Mouse (Mus musculus) MEL (cell line): ENCODE results near the gene Zfp810. TPM values are rescaled to one million over a fixed set of nuclear protein-coding genes. Genes with fewer than 3 reads are reported as not detected.

Experiments
- DNase-seq: peaks from one replicate; pipeline ENCODE4 v3.0.0; 2011; ENCODE audit warnings: low read depth, low spot score
- H3K27ac ChIP-seq: 2 replicates; pipeline ENCODE4 v1.5.1; 2012; ENCODE audit warnings: low read depth, mild to moderate bottlenecking, control low read depth, low read length, moderate library complexity; ENCODE audit not compliant: control insufficient read depth
- H3K27me3 ChIP-seq, 2 experiments: fragments of 150-350 bp in 1 of 2; sonication (generic) in 1 of 2; 2 replicates each; pipeline ENCODE4 v1.6.1; 2012; ENCODE audit warnings: low read length in 2 of 2, mild to moderate bottlenecking in 2 of 2, improper control_type of control experiment in 1 of 2, moderate library complexity in 1 of 2; ENCODE audit not compliant: insufficient read depth in 2 of 2, control insufficient read depth in 1 of 2
- H3K36me3 ChIP-seq, 2 experiments: 2 replicates each; pipeline ENCODE4 v1.6.1; 2012 to 2014; ENCODE audit warnings: low read length in 2 of 2, improper control_type of control experiment in 1 of 2, inconsistent platforms in 1 of 2, mild to moderate bottlenecking in 1 of 2; ENCODE audit not compliant: insufficient read depth in 2 of 2, control insufficient read depth in 1 of 2
- H3K4me1 ChIP-seq, 2 experiments: fragments of 150-350 bp in 1 of 2; sonication (generic) in 1 of 2; 2 replicates each; pipeline ENCODE4 v1.6.1; 2012; ENCODE audit warnings: low read length in 2 of 2, improper control_type of control experiment in 1 of 2, mild to moderate bottlenecking in 1 of 2; ENCODE audit not compliant: insufficient read depth in 2 of 2, control insufficient read depth in 1 of 2
- H3K4me3 ChIP-seq, 2 experiments: fragments of 150-350 bp in 1 of 2; sonication (generic) in 1 of 2; 2 replicates each; pipeline ENCODE4 v1.5.1; 2012; ENCODE audit warnings: low read depth in 2 of 2, low read length in 2 of 2, mild to moderate bottlenecking in 2 of 2, moderate library complexity in 2 of 2, control low read depth in 1 of 2, improper control_type of control experiment in 1 of 2; ENCODE audit not compliant: control insufficient read depth in 1 of 2, insufficient read depth in 1 of 2
- H3K79me2 ChIP-seq: 2 replicates; pipeline ENCODE4 v1.6.1; 2012; ENCODE audit warnings: mild to moderate bottlenecking, low read length, moderate library complexity; ENCODE audit not compliant: control insufficient read depth, poor library complexity, insufficient read depth
- H3K9ac ChIP-seq: 2 replicates; pipeline ENCODE4 v1.6.1; 2012; ENCODE audit warnings: low read depth, mild to moderate bottlenecking, control low read depth, low read length, moderate library complexity; ENCODE audit not compliant: control insufficient read depth, poor library complexity, severe bottlenecking
- H3K9me3 ChIP-seq: fragments of 150-350 bp; sonication (generic); replicated peaks from 2 replicates; pipeline ENCODE4 v1.6.1; 2012; ENCODE audit warnings: mild to moderate bottlenecking, low read length, improper control_type of control experiment, moderate library complexity; ENCODE audit not compliant: insufficient read depth
- CTCF ChIP-seq, 3 experiments: IDR thresholded peaks in 2 of 3; conservative IDR thresholded peaks in 1 of 3; 2 replicates each; pipeline ENCODE4 v1.5.1; 2011 to 2012; ENCODE audit warnings: low read length in 3 of 3, low read depth in 2 of 3, mild to moderate bottlenecking in 2 of 3, improper control_type of control experiment in 1 of 3, inconsistent platforms in 1 of 3, mixed read lengths in 1 of 3, moderate library complexity in 1 of 3; ENCODE audit not compliant: control insufficient read depth in 1 of 3, insufficient read depth in 1 of 3, poor library complexity in 1 of 3, severe bottlenecking in 1 of 3
- E2F4 ChIP-seq: IDR thresholded peaks from 2 replicates; pipeline ENCODE4 v1.6.1; 2011; ENCODE audit warnings: low read depth, low read length, improper control_type of control experiment, borderline replicate concordance
- EP300 ChIP-seq, 2 experiments: IDR thresholded peaks; 2 replicates each; pipeline ENCODE4 v1.6.1; 2011; ENCODE audit warnings: improper control_type of control experiment in 2 of 2, low read length in 2 of 2, low read depth in 1 of 2, mild to moderate bottlenecking in 1 of 2
- ETS1 ChIP-seq: IDR thresholded peaks from 2 replicates; pipeline ENCODE4 v1.6.1; 2012; ENCODE audit warnings: low read depth, mild to moderate bottlenecking, inconsistent platforms, low read length, improper control_type of control experiment, moderate library complexity
- GATA1 ChIP-seq: IDR thresholded peaks from 2 replicates; pipeline ENCODE4 v1.6.1; 2011; ENCODE audit warnings: low read depth, low read length, improper control_type of control experiment
- HCFC1 ChIP-seq: IDR thresholded peaks from 2 replicates; pipeline ENCODE4 v1.6.1; 2012; ENCODE audit warnings: low read depth, mild to moderate bottlenecking, inconsistent platforms, low read length, improper control_type of control experiment, moderate library complexity
- JUND ChIP-seq: IDR thresholded peaks from 2 replicates; pipeline ENCODE4 v1.6.1; 2011; ENCODE audit warnings: low read depth, mild to moderate bottlenecking, improper control_type of control experiment, low read length
- MAFK ChIP-seq: IDR thresholded peaks from 2 replicates; pipeline ENCODE4 v1.6.1; 2011; ENCODE audit warnings: low read depth, mild to moderate bottlenecking, low read length, improper control_type of control experiment, borderline replicate concordance
- MAZ ChIP-seq: IDR thresholded peaks from 2 replicates; pipeline ENCODE4 v1.6.1; 2012; ENCODE audit warnings: low read depth, mild to moderate bottlenecking, inconsistent platforms, low read length, improper control_type of control experiment
- MEF2A ChIP-seq: IDR thresholded peaks from 2 replicates; pipeline ENCODE4 v1.6.1; 2014; ENCODE audit warnings: low read depth, mild to moderate bottlenecking, inconsistent platforms, low read length, improper control_type of control experiment; ENCODE audit not compliant: poor library complexity, insufficient replicate concordance, severe bottlenecking; ENCODE audit errors: extremely low read depth
- MYB ChIP-seq: IDR thresholded peaks from 2 replicates; pipeline ENCODE4 v1.6.1; 2011; ENCODE audit warnings: mild to moderate bottlenecking, low read depth, low read length, improper control_type of control experiment
- NELFE ChIP-seq: IDR thresholded peaks from 2 replicates; pipeline ENCODE4 v1.6.1; 2011; ENCODE audit warnings: low read depth, low read length, improper control_type of control experiment
- NRF1 ChIP-seq: IDR thresholded peaks from 2 replicates; pipeline ENCODE4 v1.6.1; 2014; ENCODE audit warnings: low read depth, mild to moderate bottlenecking, inconsistent platforms, low read length, improper control_type of control experiment, moderate library complexity; ENCODE audit not compliant: poor library complexity, insufficient read depth, severe bottlenecking
- POLR2A ChIP-seq, 2 experiments: IDR thresholded peaks; 2 replicates each; pipeline ENCODE4 v1.6.1; 2011 to 2012; ENCODE audit warnings: low read length in 2 of 2, mild to moderate bottlenecking in 2 of 2, control low read depth in 1 of 2, improper control_type of control experiment in 1 of 2, low read depth in 1 of 2, moderate library complexity in 1 of 2; ENCODE audit not compliant: control insufficient read depth in 1 of 2, insufficient read depth in 1 of 2, poor library complexity in 1 of 2
- SMC3 ChIP-seq: IDR thresholded peaks from 2 replicates; pipeline ENCODE4 v1.6.1; 2011; ENCODE audit warnings: low read depth, low read length, improper control_type of control experiment
- TBP ChIP-seq: IDR thresholded peaks from 2 replicates; pipeline ENCODE4 v1.8.0; 2011; ENCODE audit warnings: low read depth, low read length, improper control_type of control experiment
- USF1 ChIP-seq: IDR thresholded peaks from 2 replicates; pipeline ENCODE4 v1.6.1; 2014; ENCODE audit warnings: low read depth, mild to moderate bottlenecking, inconsistent platforms, low read length, improper control_type of control experiment, moderate library complexity
- USF2 ChIP-seq, 2 experiments: IDR thresholded peaks; 2 replicates each; pipeline ENCODE4 v1.6.1; 2011 to 2012; ENCODE audit warnings: improper control_type of control experiment in 2 of 2, low read length in 2 of 2, borderline replicate concordance in 1 of 2, inconsistent platforms in 1 of 2, low read depth in 1 of 2, mild to moderate bottlenecking in 1 of 2; ENCODE audit not compliant: insufficient read depth in 1 of 2
- ZNF384 ChIP-seq: IDR thresholded peaks from 2 replicates; pipeline ENCODE4 v1.6.1; 2012; ENCODE audit warnings: low read depth, mild to moderate bottlenecking, inconsistent platforms, low read length, improper control_type of control experiment
- polyA plus RNA-seq, 2 experiments: library from polyadenylated mRNA; stranded (reverse) in 1 of 2; unstranded in 1 of 2; fragments of >175 nt in 1 of 2; fragments of >200 nt in 1 of 2; gene quantifications; 2 replicates each; pipeline versions ENCODE4 v1.2.1 to v1.2.4; 2012; ENCODE audit warnings: low replicate concordance in 2 of 2, low read depth in 1 of 2; ENCODE audit not compliant: insufficient read length in 2 of 2, insufficient read depth in 1 of 2, missing spikeins in 1 of 2
- total RNA-seq: library from RNA; depleted of rRNA; stranded (reverse); fragments of 300-350 nt; gene quantifications from 2 replicates; pipeline ENCODE4 v1.2.3, GENCODE M21; 2012

Zfp810 gene
- total and polyA plus RNA-seq, 3 experiments: 0.13 TPM; not detected in 2

DNA sequence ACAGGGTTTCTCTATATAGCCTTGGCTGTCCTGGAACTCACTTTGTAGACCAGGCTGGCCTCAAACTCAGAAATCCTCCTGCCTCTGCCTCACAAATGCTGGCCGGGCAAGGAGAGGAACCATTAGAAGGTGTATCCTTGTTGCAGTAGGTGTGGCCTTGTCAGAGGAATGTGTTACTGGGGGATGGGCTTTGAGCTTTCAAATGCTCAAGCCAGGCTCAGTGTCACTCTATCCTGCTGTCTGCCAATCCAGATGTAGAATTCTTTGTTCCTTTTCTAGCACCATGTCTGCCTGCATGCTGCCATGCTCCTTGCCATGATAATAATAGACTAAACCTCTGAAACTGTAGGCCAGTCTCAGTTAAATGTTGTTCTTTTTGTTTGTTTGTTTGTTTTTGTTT is 5.2 kb downstream of the Zfp810 start:
- TF ChIP-seq ZNF384: no peak
- no peak for TF ChIP-seq NRF1
- no peak for TF ChIP-seq NELFE
- no peak for TF ChIP-seq MYB
- no peak for TF ChIP-seq SMC3
- TF ChIP-seq GATA1: no peak
- TF ChIP-seq TBP: no peak
- no peak for TF ChIP-seq POLR2A (IDR thresholded peaks at IDR 0.05; ENCODE audit: control insufficient read depth in 1 of 2, insufficient read depth in 1 of 2, low read depth in 1 of 2, low read length in 2 of 2, poor library complexity in 1 of 2)
- no peak for TF ChIP-seq MAZ
- TF ChIP-seq CTCF (IDR thresholded peaks at IDR 0.05 in 2 of 3, conservative IDR thresholded peaks at IDR 0.05 in 1 of 3; ENCODE audit: control insufficient read depth in 1 of 3, insufficient read depth in 1 of 3, low read depth in 2 of 3, low read length in 3 of 3, poor library complexity in 1 of 3, severe bottlenecking in 1 of 3): no peak
- TF ChIP-seq ETS1: no peak
- TF ChIP-seq HCFC1: no peak
- TF ChIP-seq USF2 (IDR thresholded peaks at IDR 0.05; ENCODE audit: borderline replicate concordance in 1 of 2, insufficient read depth in 1 of 2, low read depth in 1 of 2, low read length in 2 of 2): no peak
- TF ChIP-seq USF1: no peak
- TF ChIP-seq MAFK: no peak
- TF ChIP-seq MEF2A: no peak
- H3K9me3 ChIP-seq: no peaks in the 10 kb centered on the region
- no peaks in the 10 kb centered on the region for H3K4me1 ChIP-seq
- DNase-seq: no peak
- no peak overlapping the region for H3K27ac ChIP-seq
- no peaks in the 10 kb centered on the region for H3K79me2 ChIP-seq
- H3K36me3 ChIP-seq: no peaks in the 10 kb centered on the region
- H3K27me3 ChIP-seq: peaks cover 2 to 8% of the 10 kb centered on the region in 2 experiments; a peak in 2 of 4 replicates
- H3K9ac ChIP-seq: no peak overlapping the region
- H3K4me3 ChIP-seq: no peak overlapping the region

DNA sequence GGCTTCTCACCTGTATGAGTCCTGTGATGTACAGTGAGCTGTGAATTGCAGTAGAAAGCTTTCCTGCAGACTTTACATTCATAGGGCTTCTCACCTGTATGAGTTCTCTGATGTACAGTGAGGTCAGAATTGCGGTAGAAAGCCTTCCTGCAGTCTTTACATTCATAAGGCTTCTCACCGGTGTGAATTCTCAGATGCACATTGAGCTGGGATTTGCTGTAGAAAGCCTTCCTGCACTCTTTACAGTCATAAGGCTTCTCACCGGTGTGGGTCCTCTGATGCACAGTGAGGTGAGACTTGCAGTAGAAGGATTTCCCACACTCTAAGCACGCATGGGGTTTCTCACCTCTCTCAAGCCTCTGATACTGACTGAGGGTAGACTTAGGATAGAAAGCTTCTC is 28.7 kb downstream of the Zfp810 start:
- no peaks in the 10 kb centered on the region for H3K4me1 ChIP-seq
- no peaks in the 10 kb centered on the region for H3K79me2 ChIP-seq
- peaks cover 12% of the 10 kb centered on the region for H3K9me3 ChIP-seq
- H3K27me3 ChIP-seq: no peaks in the 10 kb centered on the region
- H3K36me3 ChIP-seq: no peaks in the 10 kb centered on the region
- DNase-seq: no peak
- H3K27ac ChIP-seq: no peak overlapping the region
- H3K4me3 ChIP-seq: no peak overlapping the region
- TF ChIP-seq POLR2A (IDR thresholded peaks at IDR 0.05; ENCODE audit: control insufficient read depth in 1 of 2, insufficient read depth in 1 of 2, low read depth in 1 of 2, low read length in 2 of 2, poor library complexity in 1 of 2): no peak
- no peak for TF ChIP-seq JUND
- TF ChIP-seq EP300 (IDR thresholded peaks at IDR 0.05; ENCODE audit: low read depth in 1 of 2, low read length in 2 of 2): no peak
- peak; percentile 62; the same call in 1 of the 2 replicates for TF ChIP-seq E2F4
- no peak overlapping the region for H3K9ac ChIP-seq
